Mouse (Mus musculus) cerebellum, adult 2 months (tissue): Measurements from ENCODE around the gene Vps16. TPM values are rescaled to one million over a fixed set of nuclear protein-coding genes. Genes with fewer than 3 reads are reported as not detected.

Experiments used
- DNase-seq, 2 experiments: peaks; one replicate each; pipeline ENCODE4 v3.0.0; 2021
- H3K27ac ChIP-seq: fragments of 200-500 bp; 2 replicates; pipeline ENCODE4 v1.5.1; 2012; ENCODE audit warnings: low read length, control low read depth, inconsistent platforms; ENCODE audit not compliant: insufficient read depth
- H3K27me3 ChIP-seq: fragments of 200-500 bp; 2 replicates; pipeline ENCODE4 v1.6.1; 2012; ENCODE audit warnings: inconsistent platforms, mild to moderate bottlenecking, low read length, moderate library complexity; ENCODE audit not compliant: control insufficient read depth, insufficient read depth
- H3K4me1 ChIP-seq: fragments of 200-500 bp; 2 replicates; pipeline ENCODE4 v1.6.1; 2011; ENCODE audit warnings: low read length; ENCODE audit not compliant: control insufficient read depth, insufficient read depth
- H3K4me3 ChIP-seq: fragments of 200-500 bp; replicated peaks from 2 replicates; pipeline ENCODE3; 2011; ENCODE audit warnings: mild to moderate bottlenecking, low read depth, low read length, control low read depth; ENCODE audit not compliant: insufficient read depth
- CTCF ChIP-seq: fragments of 200-500 bp; IDR thresholded peaks from 2 replicates; pipeline ENCODE4 v1.5.1; 2011; ENCODE audit warnings: low read depth, mild to moderate bottlenecking, control low read depth, low read length, moderate library complexity, borderline replicate concordance; ENCODE audit not compliant: insufficient read depth
- POLR2A ChIP-seq: fragments of 200-500 bp; IDR thresholded peaks from 2 replicates; pipeline ENCODE4 v1.6.1; 2011; ENCODE audit warnings: low read length, control low read depth, borderline replicate concordance; ENCODE audit not compliant: insufficient read depth
- WGBS: fragments of 180-500 bp; shearing (Covaris S2); methylation state at CpG from one replicate; pipeline ENCODE4 v1.1.7; 2018; 5-methylcytosine and 5-hydroxymethylcytosine counted together
- polyA plus RNA-seq: library from polyadenylated mRNA; depleted of rRNA; stranded (reverse); fragments of >200 nt; gene quantifications from 2 replicates; pipeline ENCODE4 v1.2.3, GENCODE M21; 2012

The Vps16 gene
- polyA plus RNA-seq, 1 experiment: 120 TPM

GRCm38 (mm10) chr2:130454748-130455370 is 30.7 kb downstream of the Vps16 start:
- no peak for TF ChIP-seq CTCF
- TF ChIP-seq POLR2A: no peak
- Histone ChIP-seq H3K4me3 (no peak overlapping the region), H3K27ac (no peak overlapping the region), H3K27me3 (no peaks in the 10 kb centered on the region), H3K4me1 (peaks cover 20% of the 10 kb centered on the region)
- DNase-seq: peak; percentile 67 to 83
- 6% methylated on average over 6 of the region's 6 CpGs for WGBS

GRCm38 (mm10) chr2:130457871-130458270 is 33.7 kb downstream of the Vps16 start:
- 34% methylated on average over 3 of the region's 3 CpGs for WGBS
- TF ChIP-seq CTCF (no peak), POLR2A (no peak)
- H3K4me1 ChIP-seq: peaks cover 15% of the 10 kb centered on the region
- no peaks in the 10 kb centered on the region for H3K27me3 ChIP-seq
- H3K4me3 ChIP-seq: no peak overlapping the region
- H3K27ac ChIP-seq: no peak overlapping the region
- DNase-seq: peak; percentile 41 to 44

- no peaks in the 10 kb centered on the region for H3K27me3 ChIP-seq
- no peak for TF ChIP-seq POLR2A
- no peak for TF ChIP-seq CTCF
- no peak overlapping the region for H3K27ac ChIP-seq
- H3K4me1 ChIP-seq: peaks cover 12% of the 10 kb centered on the region
- DNase-seq: no peak
- 63% methylated on average over 3 of the region's 3 CpGs for WGBS
- no peak overlapping the region for H3K4me3 ChIP-seq
These were observed 35.4 kb downstream of the Vps16 start for GRCm38 (mm10) chr2:130459576-130459975.

- H3K4me3 ChIP-seq: no peak overlapping the region
- H3K27me3 ChIP-seq: no peaks in the 10 kb centered on the region
- DNase-seq: no peak
- no peak overlapping the region for H3K27ac ChIP-seq
- TF ChIP-seq POLR2A (no peak), CTCF (no peak)
- 77% methylated on average over 15 of the region's 15 CpGs for WGBS
- H3K4me1 ChIP-seq: peaks cover 7% of the 10 kb centered on the region
These were observed 37.3 kb downstream of the Vps16 start for GRCm38 (mm10) chr2:130461287-130462071.

GRCm38 (mm10) chr2:130466438-130466837 is 42.3 kb downstream of the Vps16 start:
- H3K4me3 ChIP-seq: no peak overlapping the region
- H3K27me3 ChIP-seq: no peaks in the 10 kb centered on the region
- H3K27ac ChIP-seq: no peak overlapping the region
- H3K4me1 ChIP-seq: no peaks in the 10 kb centered on the region; the same call in 1 of the 2 replicates
- WGBS: 96% methylated on average over 1 of the region's 1 CpGs
- no peak for DNase-seq
- no peak for TF ChIP-seq CTCF
- no peak for TF ChIP-seq POLR2A

GRCm38 (mm10) chr2:130469366-130469765 is 45.2 kb downstream of the Vps16 start:
- TF ChIP-seq POLR2A: no peak
- TF ChIP-seq CTCF: no peak
- H3K4me1 ChIP-seq: 0 out of 2 replicates have a peak, but pooled peaks cover 2% of the 10 kb centered on the region
- DNase-seq: no peak
- no peaks in the 10 kb centered on the region for H3K27me3 ChIP-seq
- WGBS: 47% methylated on average over 4 of the region's 4 CpGs
- no peak overlapping the region for H3K4me3 ChIP-seq
- no peak overlapping the region for H3K27ac ChIP-seq

GRCm38 (mm10) chr2:130469935-130470334 is 45.8 kb downstream of the Vps16 start:
- WGBS: 66% methylated on average over 2 of the region's 2 CpGs

More at GRCm38 (mm10) chr2:130469935-130470334, 45.8 kb downstream of the Vps16 start:
- no peaks in the 10 kb centered on the region for H3K27me3 ChIP-seq
- no peak for DNase-seq
- H3K27ac ChIP-seq: no peak overlapping the region
- H3K4me3 ChIP-seq: no peak overlapping the region
- 0 out of 2 replicates have a peak, but pooled peaks cover 2% of the 10 kb centered on the region for H3K4me1 ChIP-seq
- TF ChIP-seq CTCF (no peak), POLR2A (no peak)
